Mouse (Mus musculus) layer of hippocampus, adult 11-12 months (tissue): ENCODE measurements at regions not wholly inside any gene's neighbourhood (a gene's known extent, or its start where the extent isn't known, plus 50 kb on each side); places are given as distances from the start of the nearest gene placed in this dataset.
A peak's percentile ranks its signal among the peaks of the same experiment; 100 is the strongest.

Source experiments
- DNase-seq: peaks from one replicate; pipeline ENCODE4 v3.0.0; 2022; ENCODE audit warnings: low spot score

DNA sequence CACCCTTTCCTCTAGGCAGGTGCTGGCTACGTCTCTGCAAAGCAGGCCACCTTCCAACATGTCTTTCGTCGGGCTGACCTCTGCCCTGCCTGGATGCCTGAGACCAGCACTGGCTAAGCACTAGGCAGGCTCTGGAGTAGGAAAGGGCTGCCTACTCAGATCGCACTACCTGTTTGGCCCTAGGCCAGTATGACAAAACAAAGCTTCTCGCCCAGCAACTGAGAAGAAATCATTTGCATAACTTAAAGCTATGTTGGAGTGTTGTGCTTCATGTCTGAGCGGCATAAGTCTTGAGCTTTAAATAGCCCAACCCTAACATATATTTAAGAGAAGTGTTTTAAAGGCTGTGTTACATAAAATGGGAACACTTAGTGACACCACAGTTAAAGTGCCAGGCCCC, 189.9 kb upstream of the Acvr2a start:
- peak; percentile 26 for DNase-seq

DNA sequence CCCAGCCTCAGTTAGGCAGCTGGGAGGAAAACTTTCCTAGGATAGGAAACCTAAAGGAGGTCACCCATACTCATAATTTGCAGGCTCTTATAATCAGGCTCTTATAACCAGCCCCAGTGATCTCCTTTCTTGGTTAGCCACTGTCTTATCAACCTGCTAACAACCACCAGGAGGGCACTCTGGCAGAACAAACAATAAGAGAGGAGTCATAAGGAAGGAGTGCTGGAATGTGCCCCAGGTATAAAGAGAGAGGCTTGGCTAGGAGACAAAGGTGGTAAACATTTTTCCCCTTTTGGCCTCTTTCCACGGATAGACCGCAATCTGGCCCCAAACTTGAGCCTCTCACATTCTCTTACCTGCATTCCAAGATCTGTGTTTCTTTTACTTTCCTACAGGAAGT, 189.4 kb upstream of the Acvr2a start:
- DNase-seq: no peak

DNA sequence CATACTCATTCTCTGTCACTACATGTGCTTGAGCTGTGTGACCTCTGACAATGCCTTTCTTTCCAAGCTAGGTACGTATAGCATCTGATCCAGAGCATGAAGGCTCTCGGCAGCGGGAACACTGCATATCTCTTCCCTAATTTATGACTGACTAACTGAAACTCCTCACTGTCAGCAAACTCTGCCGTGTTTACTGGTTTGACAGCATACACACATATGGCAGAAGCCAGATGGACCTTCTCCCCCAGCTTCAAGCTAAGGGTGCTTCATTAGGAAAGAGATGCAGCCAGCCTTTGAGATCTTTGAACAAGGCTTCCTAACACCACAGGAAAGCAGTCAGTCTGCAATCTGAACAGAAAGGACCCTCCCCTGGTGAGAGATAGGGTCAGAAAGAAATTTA, 186.9 kb upstream of the Acvr2a start:
- DNase-seq: peak; percentile 28

DNA sequence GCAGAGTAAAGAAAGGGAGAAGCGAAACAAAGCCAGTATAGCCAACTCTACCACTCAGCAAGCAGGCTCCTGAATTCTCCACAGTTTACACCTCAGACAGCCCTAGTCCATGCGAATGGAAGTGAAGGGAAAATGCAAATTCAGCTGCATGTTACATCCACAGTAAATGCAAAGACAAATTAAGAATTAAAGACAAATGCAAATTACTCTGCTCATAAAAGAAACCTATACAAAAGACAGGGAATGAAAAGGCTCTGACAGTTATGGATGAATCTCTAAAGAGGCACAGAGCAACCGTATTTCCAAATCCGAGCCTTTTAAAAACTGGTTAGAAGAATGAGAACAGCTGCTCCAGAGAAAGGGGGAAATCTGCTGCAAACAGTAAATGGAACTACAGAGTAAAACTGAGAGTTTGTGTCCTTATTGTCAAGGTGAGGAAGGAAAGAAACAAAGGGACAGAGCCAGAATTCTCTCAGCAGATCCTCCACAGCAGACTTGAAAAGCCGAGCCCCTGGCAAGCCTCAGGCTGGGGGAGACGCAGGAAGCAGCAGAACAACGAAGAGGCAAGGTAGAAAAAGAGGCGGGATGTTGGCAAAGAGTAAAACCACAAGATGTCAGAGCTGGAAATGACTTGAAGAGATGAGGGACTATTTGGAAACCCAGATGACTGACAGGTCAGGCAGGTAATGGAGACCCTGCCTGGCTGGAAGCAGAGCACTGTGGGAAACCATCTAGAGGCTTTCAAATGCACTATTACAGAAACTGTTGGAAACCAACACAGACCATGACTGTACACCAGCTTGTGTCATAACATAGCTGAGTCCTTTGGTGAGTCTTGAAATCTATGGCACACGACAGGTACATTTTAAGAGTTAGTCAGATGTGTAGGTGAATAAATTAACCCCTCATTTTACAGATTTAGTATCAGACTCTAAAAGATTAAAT, 184.5 kb upstream of the Acvr2a start:
- DNase-seq: no peak

DNA sequence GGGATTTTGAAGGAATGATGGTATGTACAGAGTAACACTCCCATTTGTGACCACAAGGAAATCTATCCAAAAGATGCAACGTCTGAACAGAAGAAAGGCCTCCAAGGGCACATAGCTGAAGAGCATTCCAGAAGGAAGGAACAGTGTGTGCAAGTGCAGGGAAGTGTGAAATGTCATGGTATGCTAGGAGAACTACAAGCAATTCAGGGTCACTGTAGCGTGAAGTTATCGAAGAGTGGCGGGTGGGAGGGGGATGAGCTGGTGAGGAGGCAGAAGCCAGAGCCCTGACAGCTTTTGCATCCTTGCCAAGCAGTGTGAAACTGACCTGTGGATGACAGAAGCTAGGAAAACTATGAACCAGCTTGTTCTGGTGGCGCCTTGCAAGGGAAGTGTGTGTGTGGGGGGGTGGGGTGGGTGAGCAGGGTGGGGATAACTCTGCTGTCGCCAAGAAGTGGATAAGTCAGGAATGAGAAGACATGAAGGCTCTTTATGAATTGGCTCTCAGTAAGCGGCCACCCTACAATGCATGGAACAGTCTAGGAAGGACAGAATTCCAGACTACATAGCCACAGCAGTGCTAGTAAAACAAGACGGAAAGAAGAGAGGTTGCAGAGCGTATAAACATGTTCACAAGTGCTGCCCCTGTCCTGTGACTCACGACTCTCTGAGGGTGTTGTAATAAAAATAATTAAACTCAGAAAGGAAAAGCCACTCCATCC, 179.3 kb upstream of the Acvr2a start:
- no peak for DNase-seq

DNA sequence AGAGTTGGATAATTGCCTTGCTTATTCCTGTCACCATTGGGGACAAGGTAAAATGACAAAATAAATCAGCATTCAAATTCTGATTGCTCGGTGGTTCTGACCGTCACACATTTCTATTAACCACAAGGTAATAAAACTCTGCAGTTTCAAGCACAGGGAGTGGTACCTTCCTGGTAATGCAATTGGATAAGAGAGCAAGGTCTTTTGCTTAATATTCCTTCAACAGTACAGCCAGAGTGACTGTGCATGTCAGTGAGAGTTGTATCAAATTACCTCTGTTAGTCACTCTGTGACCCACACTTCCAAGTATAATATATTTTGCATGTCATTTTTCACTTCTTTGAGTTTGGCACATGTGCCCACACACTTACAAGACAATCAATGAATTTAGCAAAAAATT, 177.8 kb upstream of the Acvr2a start:
- DNase-seq: no peak

DNA sequence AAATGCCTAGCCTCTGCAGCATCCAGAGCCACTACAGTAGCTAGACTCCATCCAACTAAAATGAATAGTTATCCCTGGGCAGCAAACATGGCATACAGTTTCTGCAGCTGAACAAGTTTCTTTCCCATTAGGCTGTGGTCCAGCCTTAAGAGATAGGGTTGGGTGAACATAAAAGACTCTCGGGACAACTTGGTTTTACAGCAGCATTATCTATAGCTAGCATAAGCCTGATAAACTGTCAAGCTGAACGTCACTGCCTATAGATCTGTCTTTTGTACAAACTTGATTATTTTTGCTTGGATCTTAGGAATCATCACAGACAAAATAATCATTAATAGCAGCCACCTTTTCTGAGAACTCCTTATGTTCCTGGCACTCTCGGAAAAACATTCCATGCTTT, 169.8 kb upstream of the Acvr2a start:
- no peak for DNase-seq

DNA sequence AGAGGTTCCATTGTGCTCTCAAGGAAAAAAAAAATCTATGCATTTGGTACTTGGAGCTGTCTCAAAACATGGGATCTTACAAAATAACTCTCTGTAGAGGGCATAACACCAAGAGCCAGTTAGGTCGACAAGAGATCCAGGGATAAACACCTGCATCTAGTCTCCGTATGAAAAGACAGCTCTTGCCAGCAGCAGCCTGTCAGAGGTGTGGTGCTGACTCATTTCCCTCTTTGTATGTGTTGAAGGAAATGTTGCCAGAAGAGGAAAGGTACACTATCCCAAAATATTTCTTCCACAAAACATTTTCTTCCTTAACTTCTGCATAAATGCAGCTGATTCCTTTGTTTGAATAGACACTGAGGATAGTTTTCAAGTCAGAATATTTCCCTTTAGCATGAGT, 163.6 kb upstream of the Acvr2a start:
- DNase-seq: no peak

DNA sequence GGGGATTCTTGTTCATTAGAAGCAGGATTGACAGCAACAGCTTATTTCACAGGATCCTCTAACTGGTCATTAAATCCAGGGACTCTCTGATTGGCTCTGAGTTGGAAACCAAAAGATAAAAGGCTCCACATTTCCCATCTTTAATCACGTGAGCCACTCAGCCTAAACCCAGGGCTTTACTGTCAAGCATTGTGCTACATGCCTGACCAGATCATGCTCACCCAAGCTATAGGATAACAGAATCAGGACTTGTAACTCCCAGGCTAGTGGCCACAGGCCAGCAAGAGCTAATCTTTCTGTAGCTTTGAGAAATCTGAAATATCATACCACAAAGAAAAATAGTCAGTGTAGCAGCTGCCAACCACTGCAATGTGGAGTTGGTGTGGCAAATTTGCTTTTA, 152.7 kb upstream of the Acvr2a start:
- no peak for DNase-seq

DNA sequence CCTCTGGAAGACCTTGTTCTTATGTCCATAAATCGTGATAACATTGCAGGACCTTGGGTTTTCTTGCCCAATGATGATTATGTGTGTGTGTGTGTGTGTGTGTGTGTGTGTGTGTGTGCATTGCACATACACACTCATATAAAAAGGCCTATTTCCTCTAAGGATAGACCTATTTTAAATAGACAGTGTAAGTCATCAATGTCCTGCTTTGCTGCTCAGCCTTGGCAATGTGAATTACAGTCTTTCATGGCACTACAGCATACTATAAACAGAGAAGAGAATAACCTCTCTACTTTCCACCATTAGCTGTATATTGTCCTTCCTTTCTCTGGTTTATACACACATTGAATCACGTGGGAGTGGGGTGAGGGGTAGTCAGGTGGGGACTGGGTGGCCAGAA, 148.8 kb upstream of the Acvr2a start:
- DNase-seq: no peak

DNA sequence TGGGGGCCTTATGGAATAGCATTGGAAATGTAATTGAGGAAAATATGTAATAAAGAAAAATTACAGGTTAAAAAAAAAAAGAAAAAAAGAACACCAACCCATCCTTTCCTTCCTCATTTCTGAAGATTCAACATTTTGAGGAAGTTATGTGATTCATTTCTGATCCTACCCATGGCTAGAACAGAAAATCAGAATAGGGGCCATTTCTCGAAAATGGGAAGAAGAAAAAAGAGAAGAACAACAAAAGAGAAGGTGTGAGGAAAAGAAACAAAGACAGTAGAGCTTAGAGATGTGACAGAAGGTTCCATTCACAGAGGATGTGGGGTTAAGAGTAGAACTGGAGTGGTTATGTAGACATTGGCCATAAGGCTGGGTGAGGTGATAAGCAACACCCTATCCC, 124.8 kb upstream of the Acvr2a start:
- DNase-seq: no peak

DNA sequence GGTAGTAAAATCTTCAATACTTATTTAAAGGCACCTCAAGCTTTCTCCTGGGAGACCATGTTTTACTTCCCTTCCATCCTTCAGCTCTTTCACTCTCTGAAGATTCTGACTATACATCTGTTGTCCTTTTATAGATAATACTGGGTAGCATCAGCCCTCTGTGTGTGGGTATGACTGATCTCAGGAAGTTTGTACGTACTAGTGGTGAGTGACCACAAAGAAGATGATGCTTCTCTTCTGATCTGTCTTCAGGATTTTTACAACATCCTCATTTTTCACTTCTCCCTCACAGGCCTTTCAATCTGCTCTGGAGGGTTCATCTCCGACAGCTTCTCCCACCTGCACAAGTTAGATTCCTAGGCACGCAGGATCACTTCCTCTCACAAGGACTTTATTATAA, 119.4 kb upstream of the Acvr2a start:
- no peak for DNase-seq

DNA sequence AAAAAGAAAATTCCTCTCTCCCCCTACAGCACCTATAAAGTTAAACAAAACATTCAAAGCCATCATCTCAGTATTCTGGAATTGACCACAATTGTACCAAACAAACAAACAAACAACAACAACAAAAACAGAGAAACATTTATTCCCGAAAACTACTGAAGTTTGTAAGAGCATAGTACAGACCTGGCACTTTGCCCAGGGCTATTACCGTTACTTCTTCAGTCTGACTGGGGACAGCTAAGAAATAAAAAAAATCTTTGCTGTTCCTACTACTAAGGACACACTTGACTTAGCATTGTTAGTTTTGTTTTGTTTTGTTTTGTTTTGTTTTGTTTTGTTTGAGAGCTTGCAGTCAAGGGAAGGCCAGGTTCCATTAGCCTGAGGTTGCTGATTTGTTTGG, 113.0 kb upstream of the Acvr2a start:
- DNase-seq: no peak

DNA sequence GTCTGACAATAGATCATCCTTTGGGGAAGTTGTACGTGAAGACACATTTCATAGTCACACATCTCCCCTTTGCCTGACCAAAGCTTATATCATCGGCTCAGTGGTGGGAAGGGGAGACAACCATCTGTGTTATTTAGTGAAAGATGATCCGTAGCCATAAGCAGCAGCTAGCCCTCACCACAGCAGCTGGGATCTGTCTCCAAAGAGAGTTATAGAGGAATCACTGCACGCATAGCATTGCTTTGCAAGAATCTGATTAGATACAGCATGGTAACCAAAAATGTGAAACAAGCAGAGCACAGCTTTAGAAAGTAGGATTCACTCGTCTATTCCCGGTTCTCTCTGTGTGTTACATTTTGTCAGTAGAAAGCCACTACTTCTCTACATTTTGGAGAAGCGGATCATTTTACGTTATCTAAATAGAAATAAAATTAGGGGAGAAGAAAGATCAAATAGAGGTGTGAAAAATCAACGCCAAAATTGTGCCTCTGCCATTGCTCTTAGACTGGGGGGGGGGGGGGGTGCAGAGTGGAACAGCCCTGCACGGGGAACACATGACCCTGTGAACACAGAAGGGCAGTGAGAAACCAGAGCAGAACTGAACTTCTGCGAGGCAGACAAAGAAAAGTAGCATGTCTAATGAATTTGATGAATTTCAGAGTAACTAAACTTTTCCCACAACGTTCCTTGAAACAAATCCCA, 108.7 kb upstream of the Acvr2a start:
- no peak for DNase-seq

DNA sequence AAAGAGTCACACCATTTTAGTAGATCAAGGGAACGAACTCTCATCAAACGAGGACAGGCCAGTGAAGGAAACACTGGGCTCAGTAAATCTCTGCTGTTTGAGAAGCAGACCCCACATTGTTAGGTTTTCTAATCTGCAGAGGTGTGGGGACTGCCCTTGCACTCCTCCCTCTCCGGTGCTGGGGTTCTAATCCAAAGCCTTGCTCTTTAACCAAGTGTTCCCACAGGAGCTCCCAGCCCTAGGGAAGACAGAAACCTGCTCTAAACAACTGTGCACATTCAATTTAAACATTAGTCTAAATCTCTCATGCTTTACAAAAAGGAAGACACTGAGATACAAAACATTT, 108.1 kb upstream of the Acvr2a start:
- DNase-seq: no peak

DNA sequence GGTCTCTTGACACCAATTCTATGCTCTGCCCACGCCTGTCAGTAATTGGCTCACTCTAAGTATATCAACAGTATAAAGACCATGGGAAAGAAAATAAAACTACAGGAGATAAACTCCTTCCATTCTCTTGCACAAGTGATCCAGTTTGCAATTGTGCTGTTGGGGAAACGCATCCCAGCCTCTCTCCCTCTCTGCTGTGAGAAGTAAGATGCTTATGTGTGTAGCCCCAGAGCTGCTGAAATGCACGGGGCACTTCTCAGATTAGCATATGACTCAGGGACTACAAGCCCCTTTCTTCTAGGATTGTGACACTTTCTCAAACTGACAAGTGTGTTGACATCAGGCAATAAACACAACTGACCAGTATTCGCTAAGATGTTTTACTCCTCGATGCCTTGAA, 107.7 kb upstream of the Acvr2a start:
- DNase-seq: no peak

DNA sequence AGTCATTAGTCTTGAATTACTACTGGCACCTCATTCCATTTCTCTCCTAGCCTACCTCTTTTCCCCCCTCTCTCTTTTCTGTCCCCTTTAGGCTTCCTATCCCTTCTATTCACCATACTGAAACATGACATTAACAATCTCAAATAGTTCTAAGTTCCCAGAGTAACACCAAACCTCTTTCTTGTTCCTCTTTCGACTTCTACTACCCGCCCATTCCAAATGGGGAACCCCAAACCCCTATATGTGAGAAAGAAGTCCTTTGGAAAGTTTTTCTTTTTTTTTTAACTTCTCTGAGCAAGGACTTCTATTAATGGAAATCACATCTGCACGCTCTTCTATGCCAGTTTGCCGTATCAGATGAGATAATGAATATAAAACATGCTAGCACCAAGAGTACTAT, 97.7 kb upstream of the Acvr2a start:
- no peak for DNase-seq

DNA sequence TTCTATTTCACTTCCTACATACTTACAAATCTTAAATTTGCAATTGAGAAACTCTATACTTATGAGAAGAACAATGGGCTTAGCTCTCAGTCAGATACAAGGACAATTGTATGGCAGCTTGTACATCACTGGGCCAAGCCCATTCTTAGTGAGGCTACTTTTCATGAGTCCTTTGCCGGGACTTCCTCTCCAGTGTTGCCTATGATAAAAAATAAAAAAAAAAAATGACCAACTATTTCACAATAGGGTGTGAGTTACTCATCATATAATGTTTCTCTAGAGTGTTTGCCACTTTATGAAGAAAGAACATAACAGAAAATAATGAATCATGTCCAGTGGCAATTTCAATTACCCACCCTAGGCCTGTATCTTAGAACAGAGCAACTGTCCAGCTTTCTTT, 96.1 kb upstream of the Acvr2a start:
- no peak for DNase-seq

DNA sequence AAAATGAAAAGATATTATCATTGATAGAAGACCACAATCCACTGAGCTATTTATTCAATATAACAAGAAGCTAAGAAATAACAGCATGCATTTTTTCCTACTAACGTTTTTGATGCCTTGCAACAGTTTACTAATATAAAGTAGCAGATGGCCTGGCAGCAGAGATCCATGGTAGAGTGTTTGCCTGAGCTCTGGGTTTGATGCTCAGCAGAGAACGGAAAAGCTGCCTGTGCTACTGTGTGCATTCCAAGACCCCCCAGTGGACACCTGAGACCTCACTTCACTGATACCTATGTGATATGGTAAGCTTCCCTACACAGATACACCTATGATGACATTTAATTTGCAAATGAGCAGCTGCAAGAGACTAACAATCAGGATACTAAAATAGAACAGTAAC, 95.6 kb upstream of the Acvr2a start:
- DNase-seq: peak; percentile 34

DNA sequence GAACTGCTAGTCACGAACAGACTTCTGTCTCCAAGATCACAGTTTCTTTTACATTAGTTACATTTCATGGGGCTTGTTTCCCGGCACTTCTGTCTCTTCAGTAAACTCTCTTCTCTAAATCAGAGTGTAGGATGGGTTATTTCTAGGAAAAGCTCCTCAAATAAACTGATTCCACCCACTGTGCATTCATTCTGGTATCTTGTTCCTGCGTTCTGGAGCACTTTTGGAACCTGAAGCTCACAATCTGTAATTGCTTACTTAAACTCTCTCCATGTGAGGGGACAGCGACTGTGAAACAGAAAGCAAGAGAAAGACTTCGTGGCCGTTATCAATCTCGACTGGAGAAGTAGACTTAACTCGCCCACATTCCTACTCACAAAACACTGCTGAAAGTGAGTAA, 83.1 kb upstream of the Acvr2a start:
- DNase-seq: no peak

DNA sequence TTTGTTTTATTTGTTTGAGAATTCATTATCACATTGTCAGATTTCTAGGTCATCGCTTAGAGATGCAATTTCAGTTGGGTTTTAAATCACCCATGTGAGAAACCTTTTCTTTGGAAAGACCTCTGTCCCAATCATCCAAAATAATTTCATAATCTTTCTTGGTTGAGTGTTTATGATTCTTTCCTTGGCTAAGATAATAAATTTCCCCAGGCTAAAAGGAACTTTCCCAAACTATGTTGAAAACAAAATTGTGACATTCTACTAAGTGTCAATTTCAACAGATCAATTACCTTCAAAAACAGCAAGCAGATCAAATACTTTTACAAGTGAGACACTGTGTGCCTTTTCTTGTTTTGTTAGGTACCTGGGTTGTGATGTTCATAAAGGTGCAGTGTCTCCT, 80.0 kb upstream of the Acvr2a start:
- DNase-seq: no peak

DNA sequence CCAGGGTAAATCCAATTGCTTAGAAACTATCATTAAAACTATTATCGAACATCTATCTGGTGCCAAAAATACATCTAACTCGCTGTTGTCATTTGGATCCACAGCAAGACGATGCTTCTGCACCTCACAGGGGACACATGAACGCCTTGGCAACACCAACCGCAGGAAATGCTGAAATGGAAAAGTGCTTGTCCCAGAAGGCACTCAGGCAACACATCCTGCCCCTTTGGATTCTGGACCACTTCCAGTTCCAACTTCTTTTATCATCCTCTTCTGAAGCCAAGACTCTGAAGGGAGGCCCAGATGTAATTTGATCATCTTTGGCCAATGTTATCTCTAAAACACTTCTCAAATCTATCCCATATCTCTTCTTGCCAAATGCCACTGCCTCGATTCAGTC, 79.4 kb upstream of the Acvr2a start:
- no peak for DNase-seq

DNA sequence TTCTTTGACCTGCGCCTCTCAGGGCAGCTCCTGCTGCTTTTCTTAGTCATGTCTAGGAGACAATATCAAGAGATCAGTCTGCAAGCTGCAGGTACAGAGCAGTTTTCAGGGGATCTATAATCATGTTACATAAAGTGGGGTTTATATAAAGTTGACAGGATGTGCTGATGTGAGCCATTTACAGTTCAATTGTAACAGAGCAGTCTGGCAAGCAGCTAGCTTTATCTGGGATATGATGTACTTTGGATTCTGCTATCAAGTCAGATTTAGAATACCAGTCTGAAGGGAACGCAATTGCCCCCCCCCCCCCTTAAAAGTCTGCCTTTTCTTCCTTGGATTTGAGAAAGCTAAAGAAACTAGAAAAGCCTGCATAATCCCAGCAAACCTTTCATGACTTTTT, 77.6 kb upstream of the Acvr2a start:
- no peak for DNase-seq
